Mouse (Mus musculus): ENCODE results near the gene Prkrip1. TPM values are rescaled to one million over a fixed set of nuclear protein-coding genes. Genes with fewer than 3 reads are reported as not detected.
"Not testable (repeated sequence)": the region's sequence is repeated elsewhere in the genome, so short reads cannot be mapped to it uniquely, and the experiment has no call there.

The Prkrip1 gene
- total RNA-seq, 2 experiments from 2014 or later, result 34.7 to 37.7 TPM

DNA sequence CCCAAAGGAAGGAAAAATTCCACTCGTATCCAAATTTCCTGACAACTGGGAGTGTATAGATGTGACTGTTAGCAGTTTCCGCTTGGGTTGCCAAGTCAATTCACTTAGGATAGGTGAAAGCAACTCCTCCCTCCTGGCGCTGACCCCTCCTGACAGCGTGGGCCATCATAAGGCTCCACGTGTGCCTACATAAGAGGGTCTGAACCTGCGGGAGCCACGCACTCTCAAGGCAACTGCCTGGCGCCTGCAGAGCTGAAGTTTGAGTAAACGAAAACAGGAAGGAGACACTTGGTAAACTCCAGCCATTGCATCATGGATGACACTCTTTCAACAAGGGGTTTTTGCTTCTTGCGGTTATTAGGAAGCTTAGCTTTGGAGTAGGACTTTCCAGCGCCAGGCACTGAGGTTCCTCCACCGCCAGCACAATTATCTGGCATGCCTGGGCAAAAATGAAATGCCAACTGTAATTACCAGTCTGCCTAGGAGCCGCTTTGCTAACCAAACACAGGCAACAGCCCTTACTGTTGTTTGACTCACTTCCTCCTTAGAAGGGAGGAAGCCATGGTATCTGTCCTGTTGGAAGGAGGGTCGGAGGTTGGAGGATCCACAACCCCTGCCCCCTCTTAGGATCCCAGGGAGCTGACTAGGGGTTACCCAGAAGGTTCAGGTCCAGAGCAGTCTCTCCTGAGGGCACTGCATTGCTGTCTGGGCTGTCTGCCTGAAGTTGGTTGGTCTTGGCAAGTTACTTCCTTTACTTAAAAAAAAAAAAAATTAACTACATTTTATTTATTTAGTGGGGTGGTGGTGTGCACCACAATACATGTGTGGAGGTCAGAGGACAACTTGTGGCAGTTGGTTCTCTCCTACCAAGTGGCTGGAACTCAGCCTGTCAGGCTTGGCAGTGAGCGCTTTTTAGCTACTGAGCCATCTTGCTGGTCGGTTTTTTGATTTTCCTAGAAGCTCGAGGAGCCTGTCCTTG, 27.1 kb downstream of the Prkrip1 start:
- intact Hi-C loops (cut with DNase I), result no loop called here
- H3K4me3 ChIP-seq, result peak overlapping the region; percentile 65
- peak overlapping the region; percentile 91; the same call in 1 of the 2 replicates for H3K27ac ChIP-seq
- no peak for DNase-seq (ENCODE audit: extremely low spot score in 1 of 2, low spot score in 2 of 2)
- TF ChIP-seq CTCF (IDR thresholded peaks at IDR 0.05), result no peak

DNA sequence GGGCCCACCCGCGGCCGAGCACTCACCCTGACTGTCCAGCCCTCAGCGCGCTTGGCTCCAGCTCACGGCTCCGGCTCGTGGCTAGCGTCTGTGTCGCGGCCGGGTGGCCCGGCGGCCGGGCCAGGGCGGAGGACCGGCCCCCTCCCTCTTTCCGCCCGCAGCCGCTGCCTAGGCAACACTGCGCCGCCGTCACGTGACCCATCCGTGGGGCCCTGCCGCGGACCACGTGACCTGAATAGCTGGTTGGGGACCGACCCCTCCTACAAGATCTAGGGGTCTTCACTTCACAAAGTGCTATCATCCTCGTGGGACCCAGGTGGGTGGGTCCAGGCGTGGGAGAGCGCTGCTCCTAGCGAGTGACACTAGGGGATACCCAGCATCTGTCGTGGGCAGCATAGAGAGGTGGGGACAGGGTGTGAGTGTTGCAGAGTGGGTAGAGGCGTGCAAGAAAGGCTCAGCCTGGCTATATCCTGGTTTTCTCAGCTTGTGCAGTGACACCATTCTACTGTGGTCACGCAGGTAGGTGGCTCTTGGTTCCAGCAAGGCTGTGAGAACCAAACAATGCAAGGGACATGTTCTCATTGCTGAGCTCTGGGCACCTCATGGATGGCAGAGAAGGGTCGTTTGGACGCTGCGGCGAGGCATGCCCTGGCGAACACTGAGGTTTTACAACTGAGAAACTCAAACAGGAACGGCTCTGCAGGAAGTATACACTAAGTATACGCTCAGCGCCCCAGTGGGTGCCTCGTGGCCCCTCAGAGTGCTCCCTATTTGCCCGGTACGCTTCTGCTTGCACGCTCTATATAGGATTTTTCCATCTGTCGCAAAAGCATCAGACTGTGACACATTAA, 28.0 kb downstream of the Prkrip1 start, which contains the start of gene Orai2:
Orai2 (minus strand) TSS at position 202 of the 851 bp plus-strand sequence.
- intact Hi-C loops (cut with DNase I), result no loop called here
- DNase-seq (ENCODE audit: extremely low spot score in 1 of 2, low spot score in 2 of 2), result peak; percentile 82 to 87
- TF ChIP-seq CTCF (IDR thresholded peaks at IDR 0.05), result no peak
- H3K4me3 ChIP-seq, result peak within 1 kb of the TSS; percentile 65
- peak within 1 kb of the TSS; percentile 91 for H3K27ac ChIP-seq

DNA sequence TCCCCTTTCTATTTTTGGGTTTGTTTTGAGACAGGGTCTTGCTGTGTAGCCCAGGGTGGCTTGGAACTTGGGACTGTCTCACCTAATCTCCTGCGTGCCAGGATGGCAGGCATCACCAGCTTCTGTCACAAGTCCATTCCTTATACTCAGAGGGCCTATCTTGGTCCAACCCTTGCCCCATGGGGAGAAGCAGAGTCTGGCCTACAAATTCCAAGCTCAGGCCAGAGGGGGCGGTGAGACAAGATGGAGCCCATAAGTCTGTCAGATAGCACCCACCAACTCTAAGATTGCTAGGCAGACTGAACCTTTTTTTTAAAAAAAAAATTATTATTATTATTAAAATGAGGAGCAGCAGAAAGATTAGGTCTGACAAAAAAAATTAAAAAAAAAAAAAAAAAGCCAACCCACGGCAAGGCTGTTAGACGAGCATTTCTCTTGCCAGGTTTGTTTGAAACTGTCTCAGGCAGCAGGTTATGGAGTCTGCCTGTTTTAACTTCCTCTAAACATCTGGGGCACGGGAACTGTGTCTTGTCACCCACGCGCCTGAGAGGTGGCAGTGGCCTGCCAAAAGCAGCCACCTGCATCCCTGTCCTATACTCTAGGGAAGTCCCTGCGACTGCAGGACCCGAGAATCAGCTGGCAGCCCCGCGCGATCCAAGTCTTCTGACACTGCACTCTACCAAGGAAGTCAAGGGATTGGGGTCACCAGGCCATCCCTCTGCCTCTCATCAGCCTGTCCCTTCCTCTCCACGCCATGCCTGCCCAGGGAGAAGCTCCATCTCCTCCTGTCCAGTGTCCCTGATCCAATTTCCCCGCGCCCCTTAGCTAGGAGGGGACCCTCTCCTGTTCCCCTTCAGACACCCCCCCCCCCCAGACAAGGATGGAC, 28.9 kb downstream of the Prkrip1 start:
- peak; percentile 28 to 37 for DNase-seq (ENCODE audit: extremely low spot score in 1 of 2, low spot score in 2 of 2)
- no peak for TF ChIP-seq CTCF (IDR thresholded peaks at IDR 0.05)
- intact Hi-C loops (cut with DNase I), result no loop called here
- Histone ChIP-seq H3K4me3 (peak overlapping the region; percentile 65), H3K27ac (peak overlapping the region; percentile 91)

DNA sequence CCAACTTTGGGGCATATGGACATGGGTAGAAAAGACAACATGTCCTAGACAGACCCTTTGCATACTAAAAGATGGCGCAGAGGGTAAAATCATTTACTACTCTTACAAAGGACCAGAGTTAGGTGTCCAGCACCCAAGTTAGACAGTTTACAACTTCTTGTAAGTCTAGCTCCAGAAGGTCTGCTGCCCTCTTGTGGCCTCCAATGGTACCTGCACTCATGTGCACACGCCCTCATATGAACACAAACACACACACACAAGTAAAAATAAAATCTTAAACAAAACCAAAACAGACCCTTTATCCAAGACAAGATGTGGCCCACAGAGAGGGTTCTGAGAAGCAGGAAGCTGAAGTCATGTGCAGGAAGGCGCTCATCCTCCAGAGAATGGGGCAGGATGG, 30.7 kb downstream of the Prkrip1 start:
- peak; percentile 32 for TF ChIP-seq CTCF (IDR thresholded peaks at IDR 0.05)

DNA sequence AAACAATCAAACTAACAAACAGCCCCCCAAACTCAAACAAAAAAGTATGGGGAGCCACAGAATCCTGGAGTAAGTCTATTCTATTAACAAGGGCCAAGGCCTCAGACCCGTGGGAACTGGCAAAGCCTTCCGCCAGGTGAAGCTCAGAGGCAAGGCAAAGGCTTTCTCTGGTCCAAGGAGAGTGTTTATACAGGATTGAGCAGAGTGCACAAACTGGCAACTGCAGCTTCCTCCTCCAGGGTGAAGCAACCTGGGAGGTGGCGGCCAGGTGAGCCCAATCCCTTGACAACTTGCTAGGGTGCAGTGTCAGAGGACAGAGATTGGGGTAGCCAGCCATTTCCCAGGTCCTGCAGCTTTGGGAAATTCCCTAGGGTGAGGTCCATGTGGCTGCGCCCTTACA, 31.5 kb downstream of the Prkrip1 start:
- Histone ChIP-seq H3K27ac (no peak overlapping the region), H3K4me3 (no peak overlapping the region)
- intact Hi-C loops (cut with DNase I), result no loop called here
- no peak for DNase-seq (ENCODE audit: extremely low spot score in 1 of 2, low spot score in 2 of 2)
- no peak for TF ChIP-seq CTCF (IDR thresholded peaks at IDR 0.05)

More for the DNA sequence above, 30.7 kb downstream of the Prkrip1 start:
- DNase-seq (ENCODE audit: extremely low spot score in 1 of 2, low spot score in 2 of 2), result no peak
- intact Hi-C loops (cut with DNase I), result no loop called here
- H3K4me3 ChIP-seq, result no peak overlapping the region
- H3K27ac ChIP-seq, result no peak overlapping the region

DNA sequence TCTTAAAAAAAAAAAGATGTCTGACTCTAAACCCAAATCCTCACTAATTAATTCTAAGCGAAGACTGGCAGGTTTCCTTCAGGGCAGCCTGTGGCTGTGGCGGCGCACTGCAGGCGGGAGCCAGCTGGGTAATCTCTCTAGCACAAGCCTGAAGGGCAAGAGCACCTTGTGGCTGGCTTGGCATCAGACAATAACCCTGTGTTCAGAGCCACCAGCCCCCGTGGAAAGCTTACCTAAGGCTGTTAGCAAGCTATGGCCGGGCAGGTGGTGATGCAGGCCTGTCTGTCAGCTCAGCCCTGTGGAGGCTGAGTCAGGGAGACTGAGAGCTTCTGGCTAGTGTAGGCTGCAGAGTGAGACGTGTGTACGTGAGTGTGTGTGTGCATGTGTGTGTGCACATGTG, 33.5 kb downstream of the Prkrip1 start:
- DNase-seq (ENCODE audit: extremely low spot score in 1 of 2, low spot score in 2 of 2), result no peak
- H3K4me3 ChIP-seq, result no peak overlapping the region
- no peak for TF ChIP-seq CTCF (IDR thresholded peaks at IDR 0.05)
- intact Hi-C loops (cut with DNase I), result no loop called here
- H3K27ac ChIP-seq, result no peak overlapping the region

DNA sequence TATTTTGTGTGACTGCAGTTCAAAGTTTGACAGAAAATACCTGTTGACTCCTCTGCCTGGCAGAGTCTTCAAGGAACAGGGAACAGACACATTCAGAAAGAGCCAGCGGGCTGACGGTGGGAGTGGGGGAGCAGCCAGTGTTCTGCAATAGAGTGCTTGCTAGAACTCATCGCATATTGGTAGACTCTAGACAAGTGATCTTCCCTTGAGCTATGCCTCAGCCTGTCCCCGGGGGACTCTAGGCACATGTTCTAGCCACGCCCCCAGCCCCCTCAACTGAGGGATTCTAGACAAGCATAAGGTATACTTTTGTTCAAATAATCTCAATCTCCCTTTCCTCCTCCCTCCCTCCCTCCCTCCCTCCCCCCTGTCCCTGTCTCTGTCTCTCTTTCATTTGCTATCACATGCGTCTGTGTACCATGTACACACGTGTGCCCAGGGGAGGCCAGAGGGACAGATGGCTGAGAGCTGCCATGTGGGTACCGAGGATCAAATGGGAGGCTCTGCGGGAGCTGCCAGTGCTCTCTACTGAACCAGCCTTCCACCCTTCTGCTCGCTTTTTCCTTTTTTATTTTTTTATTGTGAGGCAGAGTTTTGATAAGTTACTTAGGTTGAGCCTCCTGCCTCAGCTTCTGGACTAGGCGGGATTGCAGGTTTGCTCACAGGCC, 34.8 kb downstream of the Prkrip1 start:
- Histone ChIP-seq H3K4me3 (no peak overlapping the region), H3K27ac (no peak overlapping the region)
- intact Hi-C loops (cut with DNase I), result no loop called here
- DNase-seq (ENCODE audit: extremely low spot score in 1 of 2, low spot score in 2 of 2), result no peak
- TF ChIP-seq CTCF (IDR thresholded peaks at IDR 0.05), result no peak

DNA sequence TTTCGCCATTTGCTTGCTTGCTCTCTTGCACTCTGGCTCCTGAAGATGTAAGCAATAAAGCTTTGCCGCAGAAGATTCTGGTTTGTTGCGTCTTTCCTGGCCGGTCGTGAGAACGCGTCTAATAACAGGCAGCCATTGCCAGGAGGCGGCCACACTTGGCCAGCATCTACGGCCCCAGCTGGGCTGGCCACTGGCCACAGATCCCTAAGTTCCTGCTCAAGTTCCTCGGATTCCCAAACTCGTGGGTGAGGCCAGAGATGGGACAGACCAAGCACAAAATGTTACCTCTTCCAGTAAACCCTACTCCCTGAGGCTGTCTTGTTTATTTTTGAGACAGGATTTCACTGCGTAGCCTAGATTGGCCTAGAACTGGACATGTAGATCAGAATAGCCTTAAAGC, 38.7 kb downstream of the Prkrip1 start:
- H3K27ac ChIP-seq; H3K4me3 ChIP-seq; DNase-seq (ENCODE audit: extremely low spot score in 1 of 2, low spot score in 2 of 2); intact Hi-C loops (cut with DNase I): not testable (repeated sequence)

DNA sequence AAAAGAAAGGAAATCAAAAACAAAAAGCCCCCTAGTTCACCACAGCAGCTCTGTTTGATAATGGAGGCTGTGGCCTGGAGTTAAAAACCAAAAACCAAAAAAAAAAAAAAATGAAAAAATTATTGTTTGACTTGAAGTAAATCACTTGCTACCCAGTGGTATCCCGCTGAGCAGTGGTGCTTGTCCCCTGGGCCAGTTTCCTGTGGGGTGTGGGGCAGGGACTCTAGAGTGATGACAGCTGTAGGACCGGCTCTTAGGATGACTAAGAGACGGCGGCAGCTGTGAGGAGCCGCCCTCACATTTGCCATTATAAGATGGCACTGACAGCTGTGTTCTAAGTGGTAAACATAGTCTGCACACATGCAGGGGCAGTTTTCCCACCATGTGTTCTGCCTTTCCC, 43.4 kb downstream of the Prkrip1 start:
- Histone ChIP-seq H3K27ac (no peak overlapping the region), H3K4me3 (no peak overlapping the region)
- intact Hi-C loops (cut with DNase I), result no loop called here
- DNase-seq (ENCODE audit: extremely low spot score in 1 of 2, low spot score in 2 of 2), result no peak
- TF ChIP-seq CTCF (IDR thresholded peaks at IDR 0.05), result no peak

DNA sequence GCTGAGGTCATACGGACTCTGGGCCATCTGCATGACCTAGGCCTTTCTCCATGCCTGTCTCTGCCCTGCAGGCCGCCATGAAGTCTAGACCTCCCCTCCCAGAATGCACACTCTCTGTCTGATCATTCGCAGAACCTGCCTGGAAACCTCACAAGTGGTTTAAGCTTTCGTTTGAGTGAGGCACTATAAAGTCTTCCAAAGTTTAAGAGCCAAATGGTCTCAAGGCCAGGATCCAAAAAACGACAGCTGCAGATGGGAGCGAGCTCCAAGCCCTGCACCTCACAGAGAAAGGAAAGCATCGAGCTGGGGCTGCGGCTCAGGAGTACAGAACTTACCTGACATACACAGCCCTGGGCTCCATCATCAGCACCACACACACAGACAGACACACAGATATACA, 46.4 kb downstream of the Prkrip1 start:
- intact Hi-C loops (cut with DNase I), result no loop called here
- Histone ChIP-seq H3K27ac (no peak overlapping the region), H3K4me3 (no peak overlapping the region)
- TF ChIP-seq CTCF (IDR thresholded peaks at IDR 0.05), result no peak
- no peak for DNase-seq (ENCODE audit: extremely low spot score in 1 of 2, low spot score in 2 of 2)

DNA sequence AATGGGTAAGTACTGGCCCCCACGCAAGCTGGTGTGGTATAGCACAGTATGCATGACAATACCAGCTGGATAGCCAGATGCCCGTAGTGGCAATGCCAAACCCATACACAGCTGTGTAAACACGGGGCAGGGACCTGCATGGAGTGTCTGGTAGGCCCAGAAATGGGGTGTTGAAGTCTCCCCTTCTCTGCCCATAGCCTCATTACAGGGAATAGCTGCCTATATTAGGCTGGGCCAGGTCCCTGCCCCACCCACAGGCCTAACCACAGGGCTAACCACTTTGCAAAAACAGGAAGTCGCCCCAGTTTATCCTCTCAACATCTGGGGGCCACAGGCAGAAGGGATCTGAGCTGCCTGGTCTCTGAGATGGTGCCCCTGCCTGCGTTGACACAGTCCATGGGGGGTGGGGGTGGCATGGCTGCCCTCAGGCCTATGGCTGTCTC, 49.6 kb downstream of the Prkrip1 start:
- intact Hi-C loops (cut with DNase I); H3K4me3 ChIP-seq; DNase-seq (ENCODE audit: extremely low spot score in 1 of 2, low spot score in 2 of 2); H3K27ac ChIP-seq: not testable (repeated sequence)
